Mouse (Mus musculus) left cerebral cortex, adult 9 months (tissue): ENCODE measurements at regions not wholly inside any gene's neighbourhood (a gene's known extent, or its start where the extent isn't known, plus 50 kb on each side); places are given as distances from the start of the nearest gene placed in this dataset.

Experiments
- DNase-seq, 2 experiments: peaks; one replicate each; pipeline ENCODE4 v3.0.0; 2022; ENCODE audit warnings: low spot score in 2 of 2

DNA sequence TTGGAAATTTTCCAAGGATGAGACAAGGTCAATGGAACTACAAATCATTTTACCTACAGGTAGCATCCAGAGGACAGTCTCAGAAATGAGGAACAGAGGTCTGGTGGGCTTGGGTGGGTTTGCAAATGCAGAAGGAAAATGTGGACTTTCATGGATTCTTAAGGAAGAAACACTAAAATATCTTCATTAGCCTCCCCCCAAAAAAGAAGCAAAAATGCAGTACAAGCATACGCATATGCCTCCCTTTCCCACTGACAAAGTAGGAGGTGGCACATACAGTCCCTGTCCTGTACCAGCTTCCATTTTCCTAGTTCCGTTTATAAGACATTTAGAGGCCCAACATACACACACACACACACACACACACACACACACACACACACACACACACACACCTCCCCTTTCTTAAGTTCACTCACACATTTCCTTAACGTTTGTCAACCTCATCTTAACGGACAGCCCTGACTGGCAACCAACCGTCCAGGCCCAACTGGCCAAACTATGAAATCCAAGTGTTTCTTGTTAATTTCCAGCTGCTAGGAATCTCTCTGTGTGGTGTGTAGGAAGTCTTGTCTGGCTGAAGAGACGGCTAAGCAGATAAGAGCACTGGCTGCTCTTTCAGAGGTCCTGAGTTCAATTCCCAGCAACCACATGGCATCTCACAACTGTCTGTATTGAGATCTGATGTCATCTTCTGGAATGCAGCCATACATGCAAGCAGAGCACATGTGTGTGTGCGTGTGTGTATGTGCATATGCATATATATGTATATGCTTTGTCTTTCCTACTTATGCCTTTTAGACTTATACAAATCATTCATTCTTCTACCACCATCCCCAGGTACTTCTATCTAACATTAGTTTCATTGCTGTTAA, 206.6 kb upstream of the Hnrnpa3 start:
- no peak for DNase-seq

GRCm38 (mm10) chr2:75455481-75455880, 203.6 kb upstream of the Hnrnpa3 start:
- no peak for DNase-seq

DNA sequence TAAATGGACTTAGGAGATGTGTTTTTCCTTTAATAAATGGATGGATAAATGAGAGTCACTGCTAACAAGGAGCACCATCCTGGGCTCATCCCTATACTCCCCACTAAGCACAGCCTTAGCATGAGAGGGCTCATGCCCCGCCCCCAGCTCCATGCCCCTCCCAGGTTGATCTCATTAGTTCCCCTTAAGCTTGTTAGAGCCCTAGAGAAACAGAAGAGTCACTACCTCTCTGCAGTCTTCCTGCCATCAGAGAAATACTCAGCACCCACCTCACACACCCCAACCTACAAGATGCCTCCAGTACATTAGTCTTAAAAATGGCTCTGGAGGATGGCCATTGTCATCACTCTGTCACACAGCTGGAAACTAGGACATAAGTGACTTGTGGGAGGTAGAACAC, 202.8 kb upstream of the Hnrnpa3 start:
- DNase-seq: no peak

- DNase-seq: no peak
These were observed 201.6 kb upstream of the Hnrnpa3 start for GRCm38 (mm10) chr2:75457423-75457822.

DNA sequence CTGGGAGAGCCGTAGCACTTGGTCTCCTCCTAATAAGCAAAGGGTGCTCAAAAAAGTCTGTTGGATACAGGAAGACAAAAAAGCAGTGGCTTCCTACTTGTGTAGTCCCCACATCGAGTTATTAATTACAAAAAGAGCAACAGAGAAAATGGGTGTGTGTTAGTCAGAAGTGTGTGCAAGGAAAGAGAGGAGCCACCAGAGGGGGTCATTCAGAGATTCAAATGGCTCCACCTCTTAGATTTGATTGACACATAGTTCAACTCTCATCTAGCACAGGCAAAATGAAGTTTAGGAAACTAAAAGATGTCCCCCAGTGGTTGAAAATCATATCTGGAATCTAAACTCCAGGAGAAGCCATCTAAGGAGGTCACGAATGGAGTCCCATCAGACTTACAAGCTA, 200.2 kb upstream of the Hnrnpa3 start:
- DNase-seq: no peak

- DNase-seq: no peak
These were observed 198.6 kb upstream of the Hnrnpa3 start for GRCm38 (mm10) chr2:75460419-75460818.

DNA sequence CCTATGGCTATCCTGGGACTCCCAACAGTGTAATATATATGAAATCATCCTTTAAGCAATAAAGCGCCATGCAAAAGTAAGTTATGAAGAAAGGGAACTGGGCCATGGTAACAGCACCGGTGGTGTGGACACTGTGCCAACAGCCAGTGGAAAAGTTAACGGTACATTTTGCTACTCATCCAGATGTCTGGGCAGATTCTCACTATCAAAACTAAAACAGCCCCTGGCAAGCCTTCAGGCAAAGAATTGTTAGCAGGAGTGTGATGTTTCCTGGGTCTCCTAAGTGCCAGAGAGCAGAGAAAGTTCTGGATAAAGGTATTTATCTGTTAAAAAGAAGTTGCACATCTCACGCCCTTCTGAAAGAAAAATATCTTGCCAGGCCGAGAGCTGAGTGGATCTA, 198.0 kb upstream of the Hnrnpa3 start:
- DNase-seq: no peak

GRCm38 (mm10) chr2:75461421-75461991, 197.6 kb upstream of the Hnrnpa3 start:
- no peak for DNase-seq

DNA sequence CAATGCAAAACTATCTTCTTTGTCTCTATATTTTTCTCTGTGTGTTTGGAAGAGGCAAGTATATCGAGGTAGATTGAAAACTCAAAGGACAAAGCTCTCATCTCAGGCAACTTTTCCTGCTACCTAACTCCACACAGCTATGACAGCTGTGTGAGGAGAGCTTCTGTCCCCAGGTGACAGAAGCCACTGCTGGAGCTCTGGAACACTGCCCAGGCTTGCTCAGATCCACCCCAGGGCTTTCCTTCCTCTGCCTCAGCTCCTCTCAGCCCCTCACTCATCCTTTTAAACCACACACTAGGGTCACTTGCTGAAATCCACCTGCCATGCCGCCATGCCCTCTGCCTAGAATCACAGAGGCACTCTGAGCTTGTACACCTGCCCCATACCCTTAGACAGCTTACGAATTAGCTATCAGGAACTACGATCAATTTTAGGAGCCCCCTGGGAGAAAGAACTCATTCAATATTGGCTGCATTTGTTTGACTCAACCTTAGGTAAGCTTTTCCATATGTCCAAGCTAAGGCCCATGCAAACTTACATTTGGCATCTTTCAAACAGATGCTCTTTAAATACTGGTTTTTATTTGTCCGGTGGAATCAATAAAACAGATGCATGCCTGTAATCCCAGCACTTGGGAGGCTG, 196.9 kb upstream of the Hnrnpa3 start:
- no peak for DNase-seq

- DNase-seq: no peak
These were observed 196.0 kb upstream of the Hnrnpa3 start for GRCm38 (mm10) chr2:75463091-75463490.

DNA sequence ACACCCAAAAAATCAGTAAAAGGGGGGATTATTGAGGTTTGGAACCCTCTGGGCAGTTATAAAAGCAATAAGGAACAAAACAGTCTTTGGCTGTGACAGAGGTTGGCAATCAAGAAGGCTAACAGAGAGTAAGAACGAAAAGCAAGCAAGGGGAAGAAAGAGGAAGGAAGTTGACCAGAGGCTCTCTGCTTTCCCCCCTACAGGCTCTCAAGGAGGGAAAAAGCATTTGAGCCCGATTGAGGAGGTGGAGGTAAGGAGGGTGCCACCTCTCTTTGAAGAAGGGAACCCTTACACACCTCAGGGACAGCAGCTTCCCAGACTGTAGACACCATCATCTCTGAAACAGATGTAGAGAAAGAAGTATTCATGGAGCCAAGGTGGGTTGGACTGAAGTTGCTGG, 194.6 kb upstream of the Hnrnpa3 start:
- DNase-seq: no peak

DNA sequence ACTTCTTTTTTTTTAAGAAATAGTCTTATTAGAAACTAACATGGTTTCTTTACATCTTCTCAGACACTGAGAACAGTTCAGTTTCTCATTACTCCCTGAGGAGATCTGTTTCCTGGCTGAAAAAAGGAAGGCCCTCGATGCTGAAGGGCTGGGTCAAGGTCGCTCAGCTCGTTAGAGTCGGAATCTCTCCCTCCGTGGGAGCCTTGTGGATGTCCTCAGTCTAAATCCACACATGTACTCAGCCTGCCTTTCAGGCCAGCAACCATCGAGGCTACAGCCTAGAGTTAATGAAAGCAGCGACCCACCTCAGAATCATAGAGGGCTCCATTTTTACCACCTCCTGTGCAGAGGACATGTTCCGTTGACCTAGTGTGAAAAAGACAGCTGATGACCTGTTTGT, 190.2 kb upstream of the Hnrnpa3 start:
- DNase-seq: no peak

DNA sequence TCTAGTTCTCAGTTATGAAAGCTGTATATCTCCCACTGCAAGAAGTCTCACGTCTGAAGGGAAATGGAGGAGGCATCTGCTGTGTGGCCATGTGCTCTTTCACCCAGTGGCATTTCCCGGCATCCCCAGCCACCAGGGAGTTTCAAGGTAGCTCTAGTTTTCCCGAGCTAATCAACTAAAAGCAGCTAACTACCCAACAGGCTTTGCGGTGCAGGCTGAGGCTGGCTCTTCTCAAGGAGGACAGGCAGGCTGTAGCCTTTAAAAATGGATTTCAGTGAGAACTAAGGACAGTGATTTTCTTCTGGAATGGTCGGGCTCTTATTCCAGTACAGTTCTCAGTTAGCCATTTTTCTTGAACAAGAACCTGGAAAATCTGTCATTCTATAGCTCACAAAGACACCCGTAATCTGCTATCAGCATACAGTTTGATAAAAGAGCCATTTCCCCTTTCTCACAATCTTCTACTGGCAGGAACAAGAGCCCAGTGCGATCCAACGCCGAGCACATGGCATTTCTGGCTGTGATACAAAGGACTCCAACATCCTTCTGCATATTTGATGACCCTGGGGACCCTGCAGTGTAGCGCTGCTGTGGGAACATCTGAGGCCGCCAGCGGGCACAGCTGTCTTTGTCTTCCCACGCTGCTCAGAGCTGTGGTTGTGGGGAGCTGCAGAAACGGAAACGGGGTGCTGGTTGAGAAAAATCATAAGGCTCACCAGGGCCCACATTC, 188.9 kb upstream of the Hnrnpa3 start:
- DNase-seq: peak in 1 of 2 experiments; percentile 28

- no peak for DNase-seq
These were observed 188.4 kb upstream of the Hnrnpa3 start for GRCm38 (mm10) chr2:75470688-75471054.

DNA sequence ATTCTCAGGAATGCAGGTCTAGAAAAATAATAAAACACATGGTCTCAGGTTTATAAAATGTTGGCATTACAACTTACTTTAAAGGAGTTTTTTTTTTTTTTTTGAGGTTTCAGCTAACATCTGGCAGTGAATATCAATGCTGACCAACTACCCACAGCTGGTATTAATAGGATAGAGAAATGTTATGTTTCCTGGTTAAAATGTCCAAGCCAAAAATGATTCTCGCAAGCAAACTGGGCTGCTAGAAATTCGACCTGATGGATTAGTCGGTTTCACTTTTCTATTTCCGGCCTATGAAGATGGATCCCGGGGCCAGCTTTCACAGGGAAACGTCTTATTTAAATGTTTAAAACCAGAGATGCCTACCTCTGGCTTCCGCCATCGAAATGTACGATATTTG, 186.6 kb upstream of the Hnrnpa3 start:
- no peak for DNase-seq

DNA sequence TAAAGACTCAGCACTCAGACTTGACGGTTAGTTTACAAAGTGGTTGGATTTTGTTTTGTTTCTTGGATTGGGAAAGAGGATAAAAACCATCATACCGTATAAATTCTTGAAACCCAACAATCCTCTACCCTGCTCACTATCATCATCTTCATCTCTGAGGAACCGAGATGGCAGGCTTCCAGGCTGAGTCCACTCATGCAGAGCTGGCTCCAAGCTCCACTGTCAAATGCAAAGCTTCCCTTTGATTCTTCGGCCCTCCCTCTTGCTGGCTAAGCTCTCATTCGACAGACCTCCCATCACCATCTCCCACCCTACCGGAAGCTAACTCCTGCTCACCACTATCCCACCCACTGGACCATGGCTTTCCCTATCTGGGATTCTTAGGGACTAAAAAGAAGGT, 184.6 kb upstream of the Hnrnpa3 start:
- DNase-seq: no peak

DNA sequence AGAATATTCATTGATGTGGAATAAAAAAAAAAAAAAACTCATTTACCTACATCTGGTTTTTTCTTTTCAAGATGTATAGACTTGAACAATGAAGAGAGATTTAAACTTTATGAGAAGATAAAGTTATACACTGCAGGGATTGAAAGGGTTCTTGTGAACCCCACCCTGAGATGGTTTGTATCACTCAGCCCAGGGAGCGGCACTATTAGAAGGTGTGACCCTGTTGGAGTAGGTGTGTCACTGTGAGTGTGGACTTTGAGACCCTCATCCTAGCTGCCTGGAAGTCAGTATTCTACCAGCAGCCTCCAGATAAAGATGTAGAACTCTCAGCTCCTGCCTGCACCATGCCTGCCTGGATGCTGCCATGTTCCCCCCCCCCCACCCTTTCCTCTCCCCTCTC, 182.7 kb upstream of the Hnrnpa3 start:
- no peak for DNase-seq

DNA sequence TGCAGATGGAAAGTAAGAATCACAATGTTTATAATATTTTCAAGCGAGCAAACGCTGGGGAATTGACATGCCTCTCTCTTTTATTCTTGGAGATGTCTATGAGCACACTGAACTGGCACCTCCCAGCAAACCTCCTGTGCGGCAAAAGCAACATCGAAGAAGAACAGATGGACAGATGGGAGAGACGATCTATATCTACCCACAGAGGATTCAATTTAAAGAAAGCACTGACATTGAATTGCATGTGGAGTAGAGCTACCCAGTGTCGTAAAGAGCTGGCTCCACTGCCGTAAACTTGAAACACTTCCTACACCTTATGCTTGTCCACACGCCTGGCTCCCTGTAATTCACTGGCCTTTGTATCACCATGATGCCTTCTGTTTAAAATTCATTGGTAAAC, 182.0 kb upstream of the Hnrnpa3 start:
- peak in 1 of 2 experiments; percentile 10 for DNase-seq

DNA sequence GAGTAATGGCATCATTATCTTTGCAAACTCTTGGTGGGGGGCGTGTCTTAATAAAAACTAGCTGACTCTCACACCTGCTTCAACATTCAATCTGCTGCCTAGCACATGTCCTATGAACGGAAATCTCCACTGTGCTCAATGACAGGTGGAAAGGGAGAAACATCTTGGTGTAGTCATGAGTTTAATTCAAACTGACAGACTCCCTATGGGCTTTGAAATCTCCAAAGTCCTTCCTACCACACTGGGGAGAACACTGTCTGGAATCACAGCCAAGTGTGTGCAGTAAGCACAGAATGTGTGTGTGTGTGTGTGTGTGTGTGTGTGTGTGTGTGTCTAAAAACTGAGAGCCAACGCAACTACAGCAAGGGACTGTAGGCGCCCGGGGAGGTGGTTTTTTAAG, 179.5 kb upstream of the Hnrnpa3 start:
- DNase-seq: no peak

DNA sequence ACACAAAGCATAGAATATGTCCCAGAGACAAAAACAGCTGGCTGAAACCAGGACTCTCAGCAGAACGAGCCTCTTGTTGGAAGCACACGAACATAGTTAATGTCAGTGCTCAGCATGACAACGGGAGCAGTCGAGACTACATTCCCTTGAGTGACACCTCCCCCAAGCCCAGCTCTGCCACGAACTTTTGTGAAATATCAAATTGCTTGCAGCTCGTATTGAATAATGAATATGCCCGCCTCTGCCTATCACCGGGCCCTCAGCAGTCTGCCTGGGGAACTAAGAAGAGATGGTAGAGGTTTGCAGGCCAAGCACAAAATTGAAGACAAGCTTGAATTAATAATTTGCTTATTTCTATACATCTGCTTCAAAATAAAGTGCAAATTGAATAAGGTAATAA, 177.2 kb upstream of the Hnrnpa3 start:
- DNase-seq: no peak

DNA sequence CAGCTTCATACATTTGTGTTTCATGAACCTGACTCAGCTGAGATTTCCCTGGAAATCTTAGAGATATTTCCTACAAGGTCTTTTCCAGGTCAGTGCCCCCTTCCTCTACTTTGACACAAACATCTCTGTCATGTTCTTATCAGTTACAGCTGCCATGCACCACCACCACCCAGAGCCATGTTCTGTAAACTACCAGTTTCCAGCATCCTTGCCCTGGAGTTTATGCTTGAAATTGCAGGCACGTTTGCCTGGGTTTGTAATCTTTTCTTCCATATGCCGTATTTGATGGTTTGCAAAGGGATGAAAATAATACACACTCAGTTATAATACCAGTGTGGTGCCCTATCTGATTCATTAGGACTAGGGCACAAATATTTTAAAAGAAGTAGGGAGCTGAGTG, 176.6 kb upstream of the Hnrnpa3 start:
- DNase-seq: no peak

- DNase-seq: no peak
These were observed 174.1 kb upstream of the Hnrnpa3 start for GRCm38 (mm10) chr2:75484951-75485350.
